Mouse (Mus musculus) myocyte (in vitro differentiated cells): ENCODE measurements around the gene 4930451I11Rik. TPM values are rescaled to one million over a fixed set of nuclear protein-coding genes. Genes with fewer than 3 reads are reported as not detected.

Experiments
- H3K27me3 ChIP-seq: one replicate; pipeline ENCODE4 v1.6.1; 2011; ENCODE audit not compliant: control insufficient read depth, insufficient read depth, insufficient read length
- H3K36me3 ChIP-seq: one replicate; pipeline ENCODE4 v1.6.1; 2011; ENCODE audit not compliant: control insufficient read depth, insufficient read depth
- H3K4me2 ChIP-seq: one replicate; pipeline ENCODE4 v1.6.1; 2011; ENCODE audit warnings: low read depth, control low read depth
- H3K4me3 ChIP-seq: one replicate; pipeline ENCODE4 v1.5.1; 2011; ENCODE audit warnings: mild to moderate bottlenecking, control low read depth, moderate library complexity
- H3K79me2 ChIP-seq: one replicate; pipeline ENCODE4 v1.6.1; 2011; ENCODE audit not compliant: control insufficient read depth, insufficient read depth
- H3ac ChIP-seq: one replicate; pipeline ENCODE4 v1.6.1; 2011; ENCODE audit not compliant: control insufficient read depth, insufficient read length
- CEBPB ChIP-seq: IDR thresholded peaks from 2 replicates; pipeline ENCODE4 v1.6.1; 2011; ENCODE audit warnings: mild to moderate bottlenecking, moderate library complexity; ENCODE audit not compliant: poor library complexity, insufficient read depth, severe bottlenecking
- E2F4 ChIP-seq: IDR thresholded peaks from one replicate; pipeline ENCODE4 v1.6.1; 2011; ENCODE audit warnings: mild to moderate bottlenecking, control low read depth, moderate library complexity; ENCODE audit not compliant: insufficient read depth
- MAX ChIP-seq: IDR thresholded peaks from one replicate; pipeline ENCODE4 v1.6.1; 2011; ENCODE audit warnings: low read depth, mild to moderate bottlenecking, control low read depth
- MYOD1 ChIP-seq, 3 experiments: IDR thresholded peaks; one replicate each; pipeline ENCODE4 v1.6.1; 2011; ENCODE audit warnings: control low read depth in 2 of 3, low read depth in 2 of 3, mild to moderate bottlenecking in 2 of 3, moderate library complexity in 1 of 3; ENCODE audit not compliant: insufficient read length in 2 of 3, control insufficient read depth in 1 of 3
- MYOG ChIP-seq, 3 experiments: IDR thresholded peaks; one replicate each; pipeline ENCODE4 v1.6.1; 2011; ENCODE audit warnings: control low read depth in 2 of 3, low read depth in 2 of 3, mild to moderate bottlenecking in 2 of 3; ENCODE audit not compliant: insufficient read length in 2 of 3, control insufficient read depth in 1 of 3, insufficient read depth in 1 of 3
- POLR2A ChIP-seq: IDR thresholded peaks from one replicate; pipeline ENCODE4 v1.6.1; 2011; ENCODE audit warnings: low read depth, mild to moderate bottlenecking, control low read depth, moderate library complexity; ENCODE audit not compliant: insufficient read length
- POLR2AphosphoS2 ChIP-seq: IDR thresholded peaks from one replicate; pipeline ENCODE4 v1.6.1; 2011; ENCODE audit warnings: low read depth, control low read depth; ENCODE audit not compliant: insufficient read length
- REST ChIP-seq: IDR thresholded peaks from one replicate; pipeline ENCODE4 v1.6.1; 2011; ENCODE audit warnings: mild to moderate bottlenecking, control low read depth, moderate library complexity; ENCODE audit not compliant: insufficient read depth, insufficient read length
- SRF ChIP-seq: IDR thresholded peaks from one replicate; pipeline ENCODE4 v1.6.1; 2011; ENCODE audit warnings: low read depth; ENCODE audit not compliant: control insufficient read depth, insufficient read length
- TCF12 ChIP-seq: IDR thresholded peaks from one replicate; pipeline ENCODE4 v1.6.1; 2011; ENCODE audit warnings: mild to moderate bottlenecking, control low read depth; ENCODE audit not compliant: poor library complexity, insufficient read depth, severe bottlenecking
- TCF3 ChIP-seq: IDR thresholded peaks from one replicate; pipeline ENCODE4 v1.6.1; 2011; ENCODE audit warnings: low read depth, control low read depth; ENCODE audit not compliant: insufficient read length
- USF1 ChIP-seq: IDR thresholded peaks from one replicate; pipeline ENCODE4 v1.6.1; 2011; ENCODE audit warnings: low read depth, mild to moderate bottlenecking, control low read depth, moderate library complexity
- polyA plus RNA-seq: library from polyadenylated mRNA; unstranded; fragments of >200 nt; fragmentation: generic; extraction: Trizol; gene quantifications from one replicate; pipeline ENCODE4 v1.2.1, GENCODE M21; 2012; ENCODE audit warnings: missing spikeins

4930451I11Rik gene
- polyA plus RNA-seq, 1 experiment = not detected

DNA sequence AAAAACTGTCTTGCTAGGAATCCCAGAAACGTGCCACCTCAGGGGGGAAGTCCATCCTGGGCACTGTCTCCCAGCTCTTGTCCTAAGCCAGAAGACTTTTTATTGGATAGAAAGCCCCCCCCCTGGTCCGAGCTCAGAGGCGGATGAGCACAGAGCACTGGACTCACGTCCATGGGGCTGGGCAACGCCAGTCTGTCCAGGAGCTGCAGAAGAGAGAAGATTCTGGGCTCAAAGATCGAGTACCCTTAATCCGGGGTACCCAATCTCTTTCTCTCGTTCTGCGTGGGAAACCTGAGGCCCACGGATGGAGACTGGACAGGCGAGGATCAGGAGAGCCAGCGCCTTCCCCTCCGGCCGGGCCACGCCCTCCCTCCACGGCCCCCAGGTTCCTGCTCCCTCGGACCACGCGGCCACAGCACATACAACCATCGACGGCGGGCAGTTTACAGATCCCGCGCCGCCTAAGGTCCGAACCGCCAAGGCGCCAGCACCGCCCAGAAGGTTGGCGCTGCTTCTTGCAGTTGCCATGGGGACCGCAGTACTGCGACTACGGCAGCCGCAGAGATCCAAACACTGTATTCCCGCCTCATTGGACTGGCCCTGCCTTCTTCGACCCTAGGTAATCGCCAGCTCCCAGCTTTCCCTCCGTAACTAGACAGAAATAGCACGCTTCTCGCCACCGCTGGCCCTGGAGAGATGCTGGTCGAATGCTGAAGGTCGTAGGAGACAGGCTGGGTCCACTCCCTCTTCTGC is 22.6 kb downstream of the 4930451I11Rik start:
- Histone ChIP-seq H3K79me2 (no peaks in the 10 kb centered on the region), H3ac (peak overlapping the region; percentile 21), H3K27me3 (no peaks in the 10 kb centered on the region), H3K4me2 (peak overlapping the region; percentile 67), H3K4me3 (peak overlapping the region; percentile 65), H3K36me3 (no peaks in the 10 kb centered on the region)
- peak; percentile 69 for TF ChIP-seq E2F4
- TF ChIP-seq REST = no peak
- TF ChIP-seq POLR2AphosphoS2 = peak; percentile 66
- peak; percentile 80 for TF ChIP-seq POLR2A
- TF ChIP-seq SRF = peak; percentile 42
- TF ChIP-seq USF1 = no peak

DNA sequence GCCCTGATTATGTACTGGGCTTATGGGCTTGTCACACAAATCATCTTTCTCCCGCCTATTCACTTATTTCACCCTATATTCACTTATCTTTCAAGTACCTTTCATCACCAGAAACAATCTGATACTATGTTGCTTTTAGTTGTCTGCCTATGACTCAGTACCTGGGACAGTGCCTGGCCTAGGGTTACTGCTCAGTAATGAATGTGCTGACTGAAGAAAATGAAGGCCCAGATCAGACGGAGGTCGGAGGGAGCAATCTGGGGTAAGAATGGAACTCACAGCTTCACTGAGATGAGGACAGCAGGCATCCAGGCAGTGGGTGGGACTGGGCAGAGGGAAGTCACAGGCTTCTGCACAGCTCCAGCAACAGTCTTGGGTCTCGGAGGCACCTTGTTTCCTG is 24.0 kb downstream of the 4930451I11Rik start:
- H3K4me2 ChIP-seq = peak overlapping the region; percentile 67
- H3K27me3 ChIP-seq = no peaks in the 10 kb centered on the region
- TF ChIP-seq POLR2A = peak; percentile 14
- no peak for TF ChIP-seq MYOG (IDR thresholded peaks at IDR 0.05; ENCODE audit: control insufficient read depth in 1 of 3, insufficient read depth in 1 of 3, insufficient read length in 2 of 3, low read depth in 2 of 3)
- peak; percentile 54 for TF ChIP-seq REST
- H3K79me2 ChIP-seq = no peaks in the 10 kb centered on the region
- peak overlapping the region; percentile 21 for H3ac ChIP-seq
- H3K4me3 ChIP-seq = peak overlapping the region; percentile 65
- no peaks in the 10 kb centered on the region for H3K36me3 ChIP-seq

DNA sequence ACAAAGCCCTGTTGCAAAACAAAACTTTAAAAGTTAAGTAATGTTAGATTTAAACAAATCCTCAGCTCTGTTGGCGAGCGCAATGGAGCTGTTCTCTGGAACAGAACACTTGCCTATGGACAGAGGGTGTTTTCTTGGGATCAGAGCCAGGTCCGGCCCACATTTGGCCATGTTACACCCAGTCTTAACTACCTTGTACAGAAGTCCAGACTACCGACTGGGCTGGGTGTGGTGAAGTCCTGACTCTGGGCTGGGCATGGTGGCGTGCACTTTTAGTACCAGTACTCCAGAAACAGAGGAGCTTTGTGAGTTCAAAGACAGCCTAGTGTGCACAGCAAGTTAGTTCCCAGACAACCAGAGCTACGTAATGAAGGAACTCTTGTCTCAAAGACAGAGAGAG is 24.5 kb downstream of the 4930451I11Rik start:
- H3K79me2 ChIP-seq = no peaks in the 10 kb centered on the region
- no peaks in the 10 kb centered on the region for H3K36me3 ChIP-seq
- peak overlapping the region; percentile 65 for H3K4me3 ChIP-seq
- TF ChIP-seq MYOG (IDR thresholded peaks at IDR 0.05; ENCODE audit: control insufficient read depth in 1 of 3, insufficient read depth in 1 of 3, insufficient read length in 2 of 3, low read depth in 2 of 3) (no peak), POLR2A (peak; percentile 34)
- H3K4me2 ChIP-seq = peak overlapping the region; percentile 67
- no peak overlapping the region for H3ac ChIP-seq
- H3K27me3 ChIP-seq = no peaks in the 10 kb centered on the region

DNA sequence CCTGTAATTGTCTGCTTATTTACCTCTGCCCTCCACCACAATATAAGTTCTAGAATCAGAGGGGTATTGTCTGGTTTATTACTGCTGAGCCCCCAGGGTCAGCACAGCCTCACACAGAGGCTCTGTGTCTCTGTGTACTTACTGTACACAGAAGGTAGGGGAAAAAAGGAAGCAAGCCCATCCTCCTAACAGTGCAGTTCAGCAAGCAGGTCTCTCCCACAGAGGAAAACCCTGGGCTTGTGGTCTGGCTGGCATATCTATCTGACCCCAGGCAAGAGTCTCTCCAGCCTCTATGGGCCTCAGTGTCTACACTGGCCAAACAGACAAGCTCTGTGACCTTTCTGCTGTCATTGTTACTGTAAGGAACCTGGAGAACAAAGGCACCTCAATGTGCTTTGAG is 27.7 kb downstream of the 4930451I11Rik start:
- H3K79me2 ChIP-seq = peaks cover 2% of the 10 kb centered on the region
- no peak overlapping the region for H3K4me3 ChIP-seq
- no peaks in the 10 kb centered on the region for H3K36me3 ChIP-seq
- H3K4me2 ChIP-seq = peak overlapping the region; percentile 87
- TF ChIP-seq POLR2A (no peak), TCF12 (no peak), E2F4 (no peak), TCF3 (no peak), CEBPB (no peak), POLR2AphosphoS2 (no peak), MYOD1 (IDR thresholded peaks at IDR 0.05; ENCODE audit: control insufficient read depth in 1 of 3, insufficient read length in 2 of 3, low read depth in 2 of 3) (no peak), MAX (no peak)
- no peaks in the 10 kb centered on the region for H3K27me3 ChIP-seq
- no peak overlapping the region for H3ac ChIP-seq

DNA sequence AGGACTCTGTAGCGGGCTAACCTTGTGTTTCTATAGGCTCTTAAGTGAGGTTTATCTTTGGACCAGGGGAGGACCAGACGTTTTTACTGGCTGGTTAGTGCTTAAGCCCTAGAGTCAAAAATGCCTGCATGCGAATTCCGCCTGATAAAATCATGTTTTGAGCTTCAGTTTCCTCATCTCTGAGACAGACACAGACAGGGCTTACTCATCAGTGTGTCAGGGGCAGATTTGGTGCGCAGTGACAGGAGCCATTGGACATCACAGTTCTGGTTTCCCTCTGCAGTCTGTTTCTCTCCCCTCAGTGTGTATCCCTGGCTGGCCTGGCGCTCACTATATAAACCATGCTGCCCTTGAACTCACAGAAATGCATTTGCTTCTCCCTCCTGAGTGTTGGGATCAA is 28.3 kb downstream of the 4930451I11Rik start:
- no peak overlapping the region for H3ac ChIP-seq
- peak overlapping the region; percentile 87 for H3K4me2 ChIP-seq
- no peaks in the 10 kb centered on the region for H3K36me3 ChIP-seq

More for the DNA sequence above, 28.3 kb downstream of the 4930451I11Rik start:
- Histone ChIP-seq H3K4me3 (no peak overlapping the region), H3K79me2 (peaks cover 8% of the 10 kb centered on the region), H3K27me3 (no peaks in the 10 kb centered on the region)
- TF ChIP-seq USF1 (no peak), MYOG (IDR thresholded peaks at IDR 0.05; ENCODE audit: control insufficient read depth in 1 of 3, insufficient read depth in 1 of 3, insufficient read length in 2 of 3, low read depth in 2 of 3) (no peak), TCF12 (no peak), CEBPB (no peak), SRF (no peak), MAX (no peak), POLR2AphosphoS2 (no peak), MYOD1 (IDR thresholded peaks at IDR 0.05; ENCODE audit: control insufficient read depth in 1 of 3, insufficient read length in 2 of 3, low read depth in 2 of 3) (no peak), E2F4 (no peak), REST (no peak), POLR2A (no peak), TCF3 (no peak)
